Mouse (Mus musculus) urinary bladder, postnatal 4 days (tissue): ENCODE measurements around the gene Gm43191.
A peak's percentile ranks its signal among the peaks of the same experiment; 100 is the strongest.

ENCODE experiments used
- DNase-seq, 2 experiments: peaks; one replicate each; pipeline ENCODE4 v3.0.0; 2021 to 2022; ENCODE audit warnings: low spot score in 2 of 2

Gene Gm43191

GRCm38 (mm10) chr3:116631459-116631858 is 49.6 kb downstream of the Gm43191 start:
- no peak for DNase-seq

- DNase-seq, result no peak
These were observed 58.4 kb downstream of the Gm43191 start for GRCm38 (mm10) chr3:116622641-116623040.

GRCm38 (mm10) chr3:116620636-116621370 is 60.3 kb downstream of the Gm43191 start:
- no peak for DNase-seq

GRCm38 (mm10) chr3:116618855-116619254 is 62.2 kb downstream of the Gm43191 start:
- DNase-seq, result no peak

- no peak for DNase-seq
These were observed 65.6 kb downstream of the Gm43191 start for GRCm38 (mm10) chr3:116615318-116616068.

- no peak for DNase-seq
These were observed 66.7 kb downstream of the Gm43191 start, which contains the start of gene Trmt13 for GRCm38 (mm10) chr3:116614295-116614892. Gene Trmt13 (minus strand): TSS chr3:116614587.

- no peak for DNase-seq
These were observed 76.5 kb downstream of the Gm43191 start for GRCm38 (mm10) chr3:116604570-116604969.

GRCm38 (mm10) chr3:116601781-116602180 is 79.3 kb downstream of the Gm43191 start:
- no peak for DNase-seq

GRCm38 (mm10) chr3:116601005-116601404 is 80.1 kb downstream of the Gm43191 start:
- no peak for DNase-seq

GRCm38 (mm10) chr3:116599705-116600104 is 81.4 kb downstream of the Gm43191 start:
- DNase-seq, result no peak

- DNase-seq, result no peak
These were observed 85.5 kb downstream of the Gm43191 start for GRCm38 (mm10) chr3:116595603-116595991.

- peak; percentile 95 to 99 for DNase-seq
These were observed 86.1 kb downstream of the Gm43191 start, which contains the start of gene Sass6 for GRCm38 (mm10) chr3:116594728-116595602. Gene Sass6 (plus strand): TSS chr3:116594982.

- DNase-seq, result peak in 1 of 2 experiments; percentile 62
These were observed 86.9 kb downstream of the Gm43191 start for GRCm38 (mm10) chr3:116594076-116594727.
